Mouse (Mus musculus) liver (tissue): ENCODE data around the gene Fbxo8.

Source experiments
- DNase-seq: peaks from one replicate; pipeline ENCODE4 v3.0.0-alpha.2; 2020; ENCODE audit warnings: mixed read lengths

Fbxo8 gene

GRCm38 (mm10) chr8:56550558-56551360, at the start of gene Fbxo8, which contains the start of gene Cep44:
TSS of gene Fbxo8 (plus strand) at chr8:56551090.
TSS of gene Cep44 (minus strand) at chr8:56551047.
- peak; percentile 84 for DNase-seq

GRCm38 (mm10) chr8:56501911-56502310, 49.0 kb upstream of the Fbxo8 start:
- DNase-seq = no peak

GRCm38 (mm10) chr8:56508318-56508951, 42.5 kb upstream of the Fbxo8 start:
- DNase-seq = no peak

- DNase-seq = no peak
These were observed 41.9 kb upstream of the Fbxo8 start for GRCm38 (mm10) chr8:56508952-56509479.

GRCm38 (mm10) chr8:56518848-56519247, 32.0 kb upstream of the Fbxo8 start:
- no peak for DNase-seq

- DNase-seq = no peak
These were observed 30.6 kb upstream of the Fbxo8 start for GRCm38 (mm10) chr8:56520249-56520648.

- DNase-seq = no peak
These were observed 29.8 kb upstream of the Fbxo8 start for GRCm38 (mm10) chr8:56521051-56521450.

GRCm38 (mm10) chr8:56528869-56529268, 22.0 kb upstream of the Fbxo8 start:
- no peak for DNase-seq

GRCm38 (mm10) chr8:56530359-56530758, 20.5 kb upstream of the Fbxo8 start:
- DNase-seq = peak; percentile 75

- DNase-seq = no peak
These were observed 10.2 kb upstream of the Fbxo8 start for GRCm38 (mm10) chr8:56540706-56541105.

GRCm38 (mm10) chr8:56547866-56548265, 3.0 kb upstream of the Fbxo8 start:
- no peak for DNase-seq

GRCm38 (mm10) chr8:56551361-56551852, 517 bp downstream of the Fbxo8 start:
- peak; percentile 83 for DNase-seq

GRCm38 (mm10) chr8:56552045-56552444, 1.2 kb downstream of the Fbxo8 start:
- DNase-seq = no peak

GRCm38 (mm10) chr8:56552551-56553103, 1.7 kb downstream of the Fbxo8 start:
- DNase-seq = no peak

GRCm38 (mm10) chr8:56564399-56565047, 13.6 kb downstream of the Fbxo8 start:
- no peak for DNase-seq

- no peak for DNase-seq
These were observed 16.0 kb downstream of the Fbxo8 start for GRCm38 (mm10) chr8:56566856-56567255.

- no peak for DNase-seq
These were observed 30.0 kb downstream of the Fbxo8 start for GRCm38 (mm10) chr8:56580918-56581317.

- no peak for DNase-seq
These were observed 32.0 kb downstream of the Fbxo8 start for GRCm38 (mm10) chr8:56582841-56583240.

GRCm38 (mm10) chr8:56589004-56589403, 38.1 kb downstream of the Fbxo8 start:
- DNase-seq = no peak

- no peak for DNase-seq
These were observed 40.2 kb downstream of the Fbxo8 start for GRCm38 (mm10) chr8:56591084-56591483.

GRCm38 (mm10) chr8:56591502-56591901, 40.6 kb downstream of the Fbxo8 start:
- no peak for DNase-seq

- no peak for DNase-seq
These were observed 55.6 kb downstream of the Fbxo8 start for GRCm38 (mm10) chr8:56606481-56606880.

- no peak for DNase-seq
These were observed 60.8 kb downstream of the Fbxo8 start for GRCm38 (mm10) chr8:56611736-56612135.
